Mouse (Mus musculus): ENCODE measurements around the gene Ear2.
"Not testable (repeated sequence)": the region's sequence is repeated elsewhere in the genome, so short reads cannot be mapped to it uniquely, and the experiment has no call there.

Gene Ear2

GRCm38 (mm10) chr14:44102354-44102753 lies at the start of gene Ear2:
Gene Ear2 (plus strand): TSS chr14:44102654.
- DNase-seq (ENCODE audit: low read depth, low spot score) = not testable (repeated sequence)

- DNase-seq (ENCODE audit: low read depth, low spot score) = peak; percentile 0
Measured at GRCm38 (mm10) chr14:44067879-44068278, 34.6 kb upstream of the Ear2 start.

- not testable (repeated sequence) for DNase-seq (ENCODE audit: low read depth, low spot score)
Measured at GRCm38 (mm10) chr14:44070595-44070994, 31.9 kb upstream of the Ear2 start.

- not testable (repeated sequence) for DNase-seq (ENCODE audit: low read depth, low spot score)
Measured at GRCm38 (mm10) chr14:44077785-44078341, 24.6 kb upstream of the Ear2 start.

- not testable (repeated sequence) for DNase-seq (ENCODE audit: low read depth, low spot score)
Measured at GRCm38 (mm10) chr14:44086588-44086987, 15.9 kb upstream of the Ear2 start.

- DNase-seq (ENCODE audit: low read depth, low spot score) = not testable (repeated sequence)
Measured at GRCm38 (mm10) chr14:44087535-44087934, 14.9 kb upstream of the Ear2 start.

- not testable (repeated sequence) for DNase-seq (ENCODE audit: low read depth, low spot score)
Measured at GRCm38 (mm10) chr14:44091524-44091923, 10.9 kb upstream of the Ear2 start.

- not testable (repeated sequence) for DNase-seq (ENCODE audit: low read depth, low spot score)
Measured at GRCm38 (mm10) chr14:44094445-44094844, 8.0 kb upstream of the Ear2 start.

GRCm38 (mm10) chr14:44100030-44100429 lies 2.4 kb upstream of the Ear2 start:
- not testable (repeated sequence) for DNase-seq (ENCODE audit: low read depth, low spot score)

- DNase-seq (ENCODE audit: low read depth, low spot score) = no peak
Measured at GRCm38 (mm10) chr14:44110981-44111380, 8.5 kb downstream of the Ear2 start.

- DNase-seq (ENCODE audit: low read depth, low spot score) = not testable (repeated sequence)
Measured at GRCm38 (mm10) chr14:44123551-44123950, 21.1 kb downstream of the Ear2 start, which contains the start of gene Gm3327. Gene Gm3327 (plus strand): TSS chr14:44123851.

All from retina, postnatal 7 days (tissue).